9 mouse cellular contexts compared by ENCODE assay signal in the genomic region with DNA sequence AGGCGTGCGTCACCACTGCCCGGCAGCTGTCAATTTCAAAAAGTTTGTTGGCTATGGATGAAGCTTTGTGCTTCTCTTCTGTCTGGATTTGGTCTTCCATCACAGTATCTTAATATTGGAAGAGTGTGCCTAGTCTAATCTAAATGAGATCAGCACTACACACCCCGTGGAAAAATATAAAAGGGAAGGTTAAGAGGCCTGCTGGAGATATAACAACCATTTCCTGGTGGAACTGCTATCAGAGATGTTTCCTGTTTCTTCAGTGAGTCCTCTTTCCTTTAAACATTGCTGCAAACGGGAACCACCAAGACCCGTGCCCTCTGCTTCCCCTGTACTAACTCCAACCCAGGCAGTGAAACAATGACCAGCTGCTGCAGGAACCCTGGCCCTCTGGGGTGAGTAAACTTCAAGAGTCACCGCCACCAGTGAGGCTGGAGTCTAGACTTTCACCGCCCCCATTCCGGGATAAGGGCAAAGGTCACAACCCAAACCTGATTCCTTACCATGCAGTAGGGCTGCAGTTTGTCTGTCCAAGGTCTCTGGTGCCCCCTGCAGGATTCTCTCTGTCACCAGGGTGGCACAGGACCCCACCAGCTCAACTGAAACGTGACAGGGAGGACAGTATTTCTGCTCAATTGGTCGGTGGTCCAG. TPM values are rescaled to one million over a fixed set of nuclear protein-coding genes. Genes with fewer than 3 reads are reported as not detected.
DNase-seq lines count a peak whose midpoint lies in the region; ATAC-seq and TF ChIP-seq lines count a peak whose summit lies in the region.
"Had no signal": no experiment of that assay in that cellular context is flagged by ENCODE, and none has a peak within 500 bp of the region (broad histone marks: within the 10 kb centered on the region; RNA-seq: fewer than 3 reads in every experiment).

No protein-coding gene starts in this region.

- intact Hi-C loops in left cerebral cortex, postnatal 4 days (cut with DNase I), result loop anchor here (10.0 kb wide), 1 partner anchor 118 kb away; the partner anchor contains the start of gene Tnfaip8l2

- 55% methylated on average over 11 of the region's 11 CpGs for WGBS in neural tube, embryonic 15.5 days
- 47% methylated on average over 11 of the region's 11 CpGs for WGBS in midbrain, postnatal 0 days
- 48% methylated on average over 11 of the region's 11 CpGs for WGBS in stomach, postnatal 0 days

- ATAC-seq in neural tube, embryonic 15.5 days (ENCODE audit: low FRiP score), result no peak
- ATAC-seq in inflammation-experienced regulatory T-cells, adult 6 months, result peak; percentile 78
- ATAC-seq in midbrain, postnatal 0 days (ENCODE audit: low FRiP score), result no peak
- peak; percentile 66 for ATAC-seq in stomach, postnatal 0 days (ENCODE audit: low FRiP score, low TSS enrichment)

- peaks cover 83% of the 10 kb centered on the region for H3K36me3 ChIP-seq in neural tube, embryonic 15.5 days
- peaks cover 59% of the 10 kb centered on the region for H3K36me3 ChIP-seq in midbrain, postnatal 0 days (ENCODE audit: insufficient read depth, low read length)
- H3K36me3 ChIP-seq in stomach, postnatal 0 days (ENCODE audit: control insufficient read depth, insufficient read depth, low read length), result peaks cover 2% of the 10 kb centered on the region; the same call in 1 of the 2 replicates

- peak; percentile 60 for DNase-seq in neural tube, embryonic 10.5 days (ENCODE audit: extremely low spot score, low spot score)
- peak; percentile 83 for DNase-seq in adrenal gland, postnatal 10 days
- DNase-seq in frontal cortex, postnatal 25 days (ENCODE audit: low spot score in 2 of 2), result peak; percentile 37 to 47
- peak; percentile 69 for DNase-seq in left cerebral cortex, postnatal 4 days
- peak; percentile 41 for DNase-seq in midbrain, postnatal 0 days (ENCODE audit: low spot score)
- peak; percentile 80 for DNase-seq in stomach, postnatal 0 days (ENCODE audit: low spot score)

- no peaks in the 10 kb centered on the region for H3K4me1 ChIP-seq in neural tube, embryonic 15.5 days
- no peaks in the 10 kb centered on the region for H3K4me1 ChIP-seq in midbrain, postnatal 0 days (ENCODE audit: insufficient read depth, low read length)
- H3K4me1 ChIP-seq in stomach, postnatal 0 days (replicated peaks; ENCODE audit: control insufficient read depth, insufficient read depth), result no peaks in the 10 kb centered on the region
- H3K4me1 ChIP-seq: neural tube, embryonic 13.5 days had no signal

- no peak overlapping the region for H3K9ac ChIP-seq in neural tube, embryonic 15.5 days (replicated peaks)
- no peak overlapping the region for H3K9ac ChIP-seq in midbrain, postnatal 0 days (replicated peaks; ENCODE audit: low read length, poor library complexity, severe bottlenecking)
- no peak overlapping the region for H3K9ac ChIP-seq in stomach, postnatal 0 days (ENCODE audit: low read length)
- H3K9ac ChIP-seq: neural tube, embryonic 13.5 days had no signal

- H3K27me3 ChIP-seq in neural tube, embryonic 15.5 days (replicated peaks), result no peaks in the 10 kb centered on the region
- H3K27me3 ChIP-seq in midbrain, postnatal 0 days (ENCODE audit: insufficient read depth, low read length), result no peaks in the 10 kb centered on the region
- H3K27me3 ChIP-seq in stomach, postnatal 0 days (ENCODE audit: control insufficient read depth, insufficient read depth, low read length), result no peaks in the 10 kb centered on the region
- H3K27me3 ChIP-seq: neural tube, embryonic 13.5 days had no signal

- TF ChIP-seq CTCF in midbrain, postnatal 0 days (IDR thresholded peaks at IDR 0.05), result peak; percentile 67
- peak; percentile 84 for TF ChIP-seq CTCF in stomach, postnatal 0 days (IDR thresholded peaks at IDR 0.05; ENCODE audit: low read depth)

- no peak for TF ChIP-seq EP300 in stomach, postnatal 0 days (optimal IDR thresholded peaks at IDR 0.05)

- H3K4me3 ChIP-seq in neural tube, embryonic 15.5 days (replicated peaks), result no peak overlapping the region
- H3K4me3 ChIP-seq in midbrain, postnatal 0 days (ENCODE audit: low read depth, low read length), result no peak overlapping the region
- no peak overlapping the region for H3K4me3 ChIP-seq in stomach, postnatal 0 days (ENCODE audit: low read depth, low read length)
- H3K4me3 ChIP-seq: neural tube, embryonic 13.5 days had no signal

- H3K27ac ChIP-seq in neural tube, embryonic 15.5 days (replicated peaks), result no peak overlapping the region
- H3K27ac ChIP-seq in midbrain, postnatal 0 days (ENCODE audit: low read depth, low read length), result no peak overlapping the region
- 0 out of 2 replicates have a peak overlapping the region, but pooled peaks have one; percentile 30 for H3K27ac ChIP-seq in stomach, postnatal 0 days (replicated peaks)
- H3K27ac ChIP-seq: neural tube, embryonic 13.5 days had no signal

- H3K4me2 ChIP-seq in neural tube, embryonic 15.5 days, result no peak overlapping the region
- no peak overlapping the region for H3K4me2 ChIP-seq in midbrain, postnatal 0 days (ENCODE audit: low read depth, low read length, poor library complexity, severe bottlenecking)
- H3K4me2 ChIP-seq in stomach, postnatal 0 days (replicated peaks; ENCODE audit: low read depth), result no peak overlapping the region
- H3K4me2 ChIP-seq: neural tube, embryonic 13.5 days had no signal

- H3K9me3 ChIP-seq in neural tube, embryonic 15.5 days (replicated peaks), result no peaks in the 10 kb centered on the region
- no peaks in the 10 kb centered on the region for H3K9me3 ChIP-seq in midbrain, postnatal 0 days (ENCODE audit: low read length)
- no peaks in the 10 kb centered on the region for H3K9me3 ChIP-seq in stomach, postnatal 0 days (ENCODE audit: control insufficient read depth, low read length)
- H3K9me3 ChIP-seq: neural tube, embryonic 13.5 days had no signal

RNA-seq across cellular contexts. Expression of gene Bnipl, which starts 12.2 kb away (rescaled TPM):
- 0.29 TPM in 1 of 2 replicates, not detected in the other for polyA plus RNA-seq in neural tube, embryonic 15.5 days (2015; fragmentation: Nextera tagmentation; extraction: Ambion mirVana)
- total RNA-seq in adrenal gland, postnatal 10 days (2021), result under 1 TPM in 1 of 2 experiments, not detected in 1; 0.42 TPM
- under 1 TPM in 1 of 3 experiments, not detected in 2; 0.52 TPM for polyA plus RNA-seq in inflammation-experienced regulatory T-cells, adult 6 months (2017; shearing (Covaris generic))
- under 1 TPM; 0.36 to 0.74 TPM for total RNA-seq in left cerebral cortex, postnatal 4 days (2021)
- not detected in 2 replicates for total RNA-seq in midbrain, postnatal 0 days (2014; rRNA removed)
- polyA plus RNA-seq in midbrain, postnatal 0 days (2015; fragmentation: Nextera tagmentation; extraction: Ambion mirVana), result not detected in 2 replicates
- 16.6 and 16.8 TPM in 2 replicates for polyA plus RNA-seq in stomach, postnatal 0 days (2015; fragmentation: Nextera tagmentation; extraction: Ambion mirVana)
- polyA plus RNA-seq: neural tube, embryonic 13.5 days had no signal

RNA-seq across cellular contexts. Expression of gene Mindy1, which starts 17.9 kb away (rescaled TPM):
- polyA plus RNA-seq in neural tube, embryonic 15.5 days (2015; fragmentation: Nextera tagmentation; extraction: Ambion mirVana), result 37.3 and 37.4 TPM in 2 replicates
- 10 to 100 TPM; 71.2 to 78.1 TPM for total RNA-seq in adrenal gland, postnatal 10 days (2021)
- polyA plus RNA-seq in inflammation-experienced regulatory T-cells, adult 6 months (2017; shearing (Covaris generic)), result 10 to 100 TPM; 17.8 to 18.5 (median 18.3) TPM
- total RNA-seq in left cerebral cortex, postnatal 4 days (2021), result 10 to 100 TPM; 29.7 to 32.6 TPM
- total RNA-seq in midbrain, postnatal 0 days (2014; rRNA removed), result 36.5 and 37.1 TPM in 2 replicates
- 34.8 and 36.5 TPM in 2 replicates for polyA plus RNA-seq in midbrain, postnatal 0 days (2015; fragmentation: Nextera tagmentation; extraction: Ambion mirVana)
- polyA plus RNA-seq in stomach, postnatal 0 days (2015; fragmentation: Nextera tagmentation; extraction: Ambion mirVana), result 55.9 and 64.1 TPM in 2 replicates

RNA-seq across cellular contexts. Expression of gene Prune1, which starts 18.7 kb away (rescaled TPM):
- 57.3 and 61.7 TPM in 2 replicates for polyA plus RNA-seq in neural tube, embryonic 15.5 days (2015; fragmentation: Nextera tagmentation; extraction: Ambion mirVana)
- total RNA-seq in adrenal gland, postnatal 10 days (2021), result 10 to 100 TPM; 22.2 to 27.9 TPM
- 10 to 100 TPM in 1 of 3 experiments, 1 to 10 TPM in 2; 7.5 to 11.0 (median 8.8) TPM for polyA plus RNA-seq in inflammation-experienced regulatory T-cells, adult 6 months (2017; shearing (Covaris generic))
- 10 to 100 TPM; 63.9 to 69.3 TPM for total RNA-seq in left cerebral cortex, postnatal 4 days (2021)
- 78.9 and 93.8 TPM in 2 replicates for total RNA-seq in midbrain, postnatal 0 days (2014; rRNA removed)
- 77.3 and 84.0 TPM in 2 replicates for polyA plus RNA-seq in midbrain, postnatal 0 days (2015; fragmentation: Nextera tagmentation; extraction: Ambion mirVana)
- polyA plus RNA-seq in stomach, postnatal 0 days (2015; fragmentation: Nextera tagmentation; extraction: Ambion mirVana), result 10.1 and 11.7 TPM in 2 replicates

RNA-seq across cellular contexts. Expression of gene Gm128, which starts 21.8 kb away (rescaled TPM):
- polyA plus RNA-seq in neural tube, embryonic 15.5 days (2015; fragmentation: Nextera tagmentation; extraction: Ambion mirVana), result 0.13 and 0.18 TPM in 2 replicates
- total RNA-seq in adrenal gland, postnatal 10 days (2021), result under 1 TPM in 1 of 2 experiments, not detected in 1; 0.18 TPM
- under 1 TPM; 0.49 to 0.94 (median 0.85) TPM for polyA plus RNA-seq in inflammation-experienced regulatory T-cells, adult 6 months (2017; shearing (Covaris generic))
- total RNA-seq in left cerebral cortex, postnatal 4 days (2021), result not detected
- total RNA-seq in midbrain, postnatal 0 days (2014; rRNA removed), result 0.24 and 0.49 TPM in 2 replicates
- polyA plus RNA-seq in midbrain, postnatal 0 days (2015; fragmentation: Nextera tagmentation; extraction: Ambion mirVana), result 0.19 and 0.27 TPM in 2 replicates
- 0.21 and 0.38 TPM in 2 replicates for polyA plus RNA-seq in stomach, postnatal 0 days (2015; fragmentation: Nextera tagmentation; extraction: Ambion mirVana)

RNA-seq across cellular contexts. Expression of gene Mllt11, which starts 31.2 kb away (rescaled TPM):
- polyA plus RNA-seq in neural tube, embryonic 15.5 days (2015; fragmentation: Nextera tagmentation; extraction: Ambion mirVana), result 250 and 346 TPM in 2 replicates
- total RNA-seq in adrenal gland, postnatal 10 days (2021), result 10 to 100 TPM; 13.8 to 23.7 TPM
- 10 to 100 TPM; 17.5 to 21.6 (median 18.8) TPM for polyA plus RNA-seq in inflammation-experienced regulatory T-cells, adult 6 months (2017; shearing (Covaris generic))
- 100 to 1,000 TPM; 668 to 674 TPM for total RNA-seq in left cerebral cortex, postnatal 4 days (2021)
- 301 and 367 TPM in 2 replicates for total RNA-seq in midbrain, postnatal 0 days (2014; rRNA removed)
- polyA plus RNA-seq in midbrain, postnatal 0 days (2015; fragmentation: Nextera tagmentation; extraction: Ambion mirVana), result 738 and 774 TPM in 2 replicates
- 11.0 and 11.8 TPM in 2 replicates for polyA plus RNA-seq in stomach, postnatal 0 days (2015; fragmentation: Nextera tagmentation; extraction: Ambion mirVana)

Comparison
In these comparisons a context has a peak if more than half of its experiments do, and no peak if none do; other contexts are left out.
1. ATAC-seq: peak in inflammation-experienced regulatory T-cells, adult 6 months (single experiment) and stomach, postnatal 0 days (single experiment); none in neural tube, embryonic 15.5 days (single experiment) and midbrain, postnatal 0 days (single experiment).
2. RNA of gene Bnipl, which starts 12.2 kb away (polyA plus RNA-seq): 16.6 to 16.8 TPM in stomach, postnatal 0 days; 0.52 TPM in inflammation-experienced regulatory T-cells, adult 6 months, 0.29 TPM in neural tube, embryonic 15.5 days and not detected in midbrain, postnatal 0 days; every median in the first group is over 10 times any median in the second.
3. Peak in every context shown above with its lines, with median percentiles within 50 percentile points of each other: DNase-seq.